Mouse (Mus musculus) right cerebral cortex, adult 18-20 months (tissue): Measurements from ENCODE around the gene Slc39a7.

ENCODE experiments used
- DNase-seq: peaks from one replicate; pipeline ENCODE4 v3.0.0; 2022; ENCODE audit warnings: mixed read lengths

The Slc39a7 gene

GRCm38 (mm10) chr17:34031465-34032173, at the start of gene Slc39a7, which contains the start of gene Rxrb:
Slc39a7 (minus strand) TSS chr17:34031682.
Rxrb (plus strand) TSS chr17:34031812.
- DNase-seq = peak; percentile 97

GRCm38 (mm10) chr17:34079621-34080020, 48.1 kb upstream of the Slc39a7 start:
- peak; percentile 57 for DNase-seq

GRCm38 (mm10) chr17:34079002-34079401, 47.5 kb upstream of the Slc39a7 start:
- no peak for DNase-seq

- no peak for DNase-seq
Measured at GRCm38 (mm10) chr17:34078148-34078547, 46.7 kb upstream of the Slc39a7 start.

GRCm38 (mm10) chr17:34077549-34077948, 46.1 kb upstream of the Slc39a7 start:
- DNase-seq = peak; percentile 57

- peak; percentile 46 for DNase-seq
Measured at GRCm38 (mm10) chr17:34075271-34075670, 43.8 kb upstream of the Slc39a7 start.

- DNase-seq = no peak
Measured at GRCm38 (mm10) chr17:34072091-34072490, 40.6 kb upstream of the Slc39a7 start.

- no peak for DNase-seq
Measured at GRCm38 (mm10) chr17:34068864-34069263, 37.4 kb upstream of the Slc39a7 start.

- DNase-seq = no peak
Measured at GRCm38 (mm10) chr17:34057224-34057623, 25.7 kb upstream of the Slc39a7 start.

- no peak for DNase-seq
Measured at GRCm38 (mm10) chr17:34047404-34048050, 16.0 kb upstream of the Slc39a7 start.

GRCm38 (mm10) chr17:34045941-34046340, 14.5 kb upstream of the Slc39a7 start:
- no peak for DNase-seq

- DNase-seq = no peak
Measured at GRCm38 (mm10) chr17:34039562-34040450, 8.3 kb upstream of the Slc39a7 start.

- DNase-seq = no peak
Measured at GRCm38 (mm10) chr17:34038878-34039561, 7.5 kb upstream of the Slc39a7 start, which contains the start of gene Col11a2. Col11a2 (plus strand) TSS chr17:34039437.

- DNase-seq = peak; percentile 69
Measured at GRCm38 (mm10) chr17:34038440-34038839, 7.0 kb upstream of the Slc39a7 start.

- DNase-seq = no peak
Measured at GRCm38 (mm10) chr17:34037241-34037640, 5.8 kb upstream of the Slc39a7 start.

GRCm38 (mm10) chr17:34036647-34037046, 5.2 kb upstream of the Slc39a7 start:
- no peak for DNase-seq

GRCm38 (mm10) chr17:34035517-34035916, 4.0 kb upstream of the Slc39a7 start:
- DNase-seq = no peak

GRCm38 (mm10) chr17:34034064-34034463, 2.6 kb upstream of the Slc39a7 start:
- DNase-seq = peak; percentile 63

- no peak for DNase-seq
Measured at GRCm38 (mm10) chr17:34033441-34033840, 2.0 kb upstream of the Slc39a7 start.

- no peak for DNase-seq
Measured at GRCm38 (mm10) chr17:34032806-34033205, 1.3 kb upstream of the Slc39a7 start.

GRCm38 (mm10) chr17:34032174-34032632, 721 bp upstream of the Slc39a7 start:
- DNase-seq = no peak

- no peak for DNase-seq
Measured at GRCm38 (mm10) chr17:34030861-34031326, 588 bp downstream of the Slc39a7 start.
